Mouse (Mus musculus): ENCODE measurements at regions not wholly inside any gene's neighbourhood (a gene's known extent, or its start where the extent isn't known, plus 50 kb on each side); places are given as distances from the start of the nearest gene placed in this dataset.

DNA sequence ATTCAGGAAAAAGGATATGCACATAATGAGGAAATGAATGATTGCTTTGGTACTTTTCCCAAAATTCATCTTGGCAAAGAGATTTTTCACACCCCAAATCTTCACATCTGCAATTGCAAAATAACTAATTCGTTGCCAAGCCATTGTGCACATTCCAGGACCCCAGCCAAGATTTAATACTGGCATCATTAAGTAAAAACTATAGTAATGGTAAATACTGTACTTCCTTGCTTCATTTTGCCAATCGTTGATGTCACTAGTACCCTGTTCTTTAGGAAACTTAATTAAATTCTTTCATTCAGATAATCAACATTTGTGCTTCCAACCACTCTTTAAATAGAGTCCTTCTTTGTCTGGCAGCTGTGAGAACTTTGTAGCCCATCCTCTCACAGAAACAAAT is 303.6 kb downstream of the Arl4a start:
- DNase-seq, result no peak
- intact Hi-C loops (cut with DNase I), result no loop called here

GRCm38 (mm10) chr12:39731177-39731576 is 306.6 kb downstream of the Arl4a start:
- intact Hi-C loops (cut with DNase I), result no loop called here
- no peak for DNase-seq

- no peak for DNase-seq
- intact Hi-C loops (cut with DNase I), result no loop called here
These were observed 308.6 kb downstream of the Arl4a start for GRCm38 (mm10) chr12:39729255-39729654.

DNA sequence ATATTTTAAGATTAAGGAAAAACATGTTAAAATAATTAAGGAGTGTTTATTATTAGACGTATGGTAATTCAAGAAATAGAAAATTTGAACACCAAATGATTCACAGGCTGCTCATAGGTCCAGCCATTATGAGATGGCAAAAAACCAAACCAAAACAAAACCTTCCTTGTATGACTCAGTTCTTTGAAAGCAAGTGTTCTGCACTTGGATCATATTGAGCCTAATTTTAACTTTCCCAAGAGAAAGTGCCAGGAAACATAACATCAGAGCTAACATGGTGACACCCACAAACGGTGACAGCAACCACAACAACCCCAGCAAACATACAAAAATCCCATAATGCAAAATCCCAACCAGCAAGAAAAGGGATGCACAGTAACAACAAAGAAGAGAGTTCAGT is 313.7 kb downstream of the Arl4a start:
- intact Hi-C loops (cut with DNase I), result no loop called here
- no peak for DNase-seq

DNA sequence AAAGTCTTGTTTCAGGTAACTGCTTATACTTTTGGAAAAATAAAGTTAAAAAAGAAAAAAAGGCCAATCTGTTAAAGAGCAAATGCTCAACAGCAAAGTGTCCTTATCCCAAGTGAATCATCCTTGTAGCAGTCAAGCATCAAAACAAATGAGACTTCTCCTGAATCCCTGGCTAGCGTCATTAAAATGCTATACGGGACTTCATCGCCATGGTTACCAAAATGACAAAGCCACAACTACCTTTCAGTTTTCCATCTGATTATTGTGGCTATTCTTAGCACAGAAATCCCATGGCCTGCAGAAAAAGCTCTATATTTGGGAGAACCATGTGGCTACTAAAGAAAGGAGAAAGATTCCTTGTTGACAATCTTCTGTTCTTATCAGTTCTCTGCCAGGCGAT is 322.7 kb downstream of the Arl4a start:
- DNase-seq, result no peak
- intact Hi-C loops (cut with DNase I), result no loop called here

- no peak for DNase-seq
- intact Hi-C loops (cut with DNase I), result no loop called here
These were observed 323.5 kb downstream of the Arl4a start for GRCm38 (mm10) chr12:39714169-39714794.

DNA sequence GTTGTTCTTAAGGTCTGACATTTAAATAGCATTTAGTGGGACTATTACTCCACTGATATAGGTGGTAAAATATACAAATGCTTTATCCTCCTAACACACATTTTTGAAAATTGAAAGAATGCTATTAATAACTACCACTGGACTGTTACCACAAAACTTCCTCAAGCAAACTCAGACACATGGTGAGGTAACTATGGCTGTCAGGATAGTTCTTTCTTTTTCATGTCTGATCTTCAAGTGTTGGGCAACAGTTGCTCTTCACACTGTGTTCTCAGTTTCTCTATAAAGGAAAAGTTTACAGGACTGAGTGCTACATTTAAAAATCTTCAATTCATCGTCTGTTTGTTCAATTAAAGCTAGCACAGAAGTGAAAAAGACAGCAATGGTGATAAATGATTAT is 326.0 kb downstream of the Arl4a start:
- intact Hi-C loops (cut with DNase I), result no loop called here
- DNase-seq, result no peak

- intact Hi-C loops (cut with DNase I), result no loop called here
These were observed 328.0 kb downstream of the Arl4a start for GRCm38 (mm10) chr12:39709850-39710249.

GRCm38 (mm10) chr12:39697182-39697581 is 340.6 kb downstream of the Arl4a start:
- intact Hi-C loops (cut with DNase I), result no loop called here

More at GRCm38 (mm10) chr12:39709850-39710249, 328.0 kb downstream of the Arl4a start:
- no peak for DNase-seq

GRCm38 (mm10) chr12:39695322-39695721 is 342.5 kb downstream of the Arl4a start:
- DNase-seq, result no peak
- intact Hi-C loops (cut with DNase I), result no loop called here

More at GRCm38 (mm10) chr12:39697182-39697581, 340.6 kb downstream of the Arl4a start:
- DNase-seq, result no peak

DNA sequence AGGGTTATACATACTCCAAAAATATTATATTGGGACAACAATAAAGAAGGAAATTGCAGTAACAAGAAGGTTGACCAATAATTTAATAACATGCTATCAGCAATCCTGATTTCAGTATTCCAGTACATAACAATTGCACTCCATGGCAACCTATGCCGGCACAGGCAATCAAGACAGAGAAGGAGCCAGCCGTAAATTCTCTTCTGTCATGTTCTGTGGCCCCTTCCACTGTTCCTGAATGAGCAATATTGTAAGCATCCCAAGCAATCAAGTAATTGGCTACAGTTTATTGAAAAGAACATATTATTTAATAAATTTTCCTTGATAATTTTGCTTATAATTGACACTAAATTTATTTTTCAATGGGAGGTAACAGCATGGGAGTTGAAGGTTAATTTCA is 345.8 kb downstream of the Arl4a start:
- DNase-seq, result no peak
- intact Hi-C loops (cut with DNase I), result no loop called here

- DNase-seq, result no peak
- intact Hi-C loops (cut with DNase I), result no loop called here
These were observed 352.4 kb downstream of the Arl4a start for GRCm38 (mm10) chr12:39685399-39685798.

DNA sequence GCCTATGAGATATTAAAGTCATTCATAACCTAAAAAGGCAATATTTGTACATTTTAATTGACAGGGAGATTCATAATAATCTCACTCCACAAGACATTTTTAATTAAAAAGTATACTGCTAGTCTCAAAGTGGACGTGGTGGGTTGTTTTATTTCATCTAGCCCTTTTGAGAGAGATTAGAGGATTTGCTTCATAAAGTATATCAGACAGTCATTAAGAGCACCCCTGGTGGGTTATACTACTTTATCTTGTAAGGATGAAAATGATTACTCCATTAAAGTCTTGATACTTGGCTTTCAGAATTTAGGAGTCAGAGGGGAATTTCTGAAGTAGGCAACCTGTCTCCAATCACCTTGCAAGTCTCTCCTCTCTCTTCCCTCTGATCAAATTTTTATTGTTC is 355.7 kb downstream of the Arl4a start:
- no peak for DNase-seq
- intact Hi-C loops (cut with DNase I), result no loop called here

DNA sequence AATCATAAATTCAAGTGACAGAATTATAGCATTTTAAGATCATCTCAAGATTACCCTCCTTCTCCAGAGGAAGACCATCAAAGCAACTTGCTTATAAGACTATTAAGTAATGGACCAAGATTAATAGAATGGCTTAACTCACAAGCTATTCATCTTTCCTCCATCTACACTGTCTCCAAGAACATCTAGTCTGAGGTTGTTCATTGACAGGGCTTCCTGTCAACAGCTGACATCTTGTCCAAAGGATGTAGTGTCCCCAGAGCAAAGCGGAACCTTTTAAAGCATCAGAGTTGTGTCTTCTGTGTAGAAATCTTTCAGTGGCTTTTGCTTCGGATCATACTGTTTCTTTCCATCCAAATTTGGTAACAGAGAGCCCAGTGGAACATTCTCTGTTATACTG is 362.2 kb downstream of the Arl4a start:
- no peak for DNase-seq
- intact Hi-C loops (cut with DNase I), result no loop called here

- DNase-seq, result no peak
- intact Hi-C loops (cut with DNase I), result loop anchor here (2.0 to 10.0 kb wide), 2 partner anchors 157 to 287 kb away; no protein-coding TSS in a partner anchor
These were observed 370.1 kb downstream of the Arl4a start for GRCm38 (mm10) chr12:39667701-39668100.

- intact Hi-C loops (cut with DNase I), result loop anchor here (1.0 to 10.0 kb wide), 2 partner anchors 289 to 375 kb away; no protein-coding TSS in a partner anchor
These were observed 372.4 kb downstream of the Arl4a start for GRCm38 (mm10) chr12:39665448-39665847.

DNA sequence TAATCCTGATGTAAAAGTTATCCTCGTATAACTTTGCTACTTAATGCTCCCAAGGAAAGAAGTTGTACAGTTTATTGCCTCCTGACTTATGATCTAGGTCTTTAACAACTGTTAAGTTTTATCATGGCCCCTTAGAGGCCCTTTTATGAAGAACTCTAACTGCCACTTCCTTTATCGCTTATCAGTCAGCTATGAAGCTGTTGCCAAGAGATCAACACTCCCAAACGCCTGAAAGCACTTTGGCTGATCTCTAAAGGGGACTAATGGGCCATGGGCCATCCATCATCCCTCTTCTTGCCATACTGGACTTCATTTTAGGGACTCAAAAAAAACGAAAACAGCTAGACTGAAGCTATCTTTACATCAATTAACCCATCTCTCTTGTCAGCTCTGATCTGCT is 377.4 kb downstream of the Arl4a start:
- intact Hi-C loops (cut with DNase I), result loop anchor here (10.0 kb wide), 1 partner anchor 294 kb away; no protein-coding TSS in a partner anchor
- DNase-seq, result no peak

More at GRCm38 (mm10) chr12:39665448-39665847, 372.4 kb downstream of the Arl4a start:
- DNase-seq, result peak; percentile 49 to 69

- no peak for DNase-seq
- intact Hi-C loops (cut with DNase I), result no loop called here
These were observed 381.2 kb downstream of the Arl4a start for GRCm38 (mm10) chr12:39656606-39657005.

- intact Hi-C loops (cut with DNase I), result no loop called here
- DNase-seq, result no peak
These were observed 388.9 kb downstream of the Arl4a start for GRCm38 (mm10) chr12:39648952-39649351.

DNA sequence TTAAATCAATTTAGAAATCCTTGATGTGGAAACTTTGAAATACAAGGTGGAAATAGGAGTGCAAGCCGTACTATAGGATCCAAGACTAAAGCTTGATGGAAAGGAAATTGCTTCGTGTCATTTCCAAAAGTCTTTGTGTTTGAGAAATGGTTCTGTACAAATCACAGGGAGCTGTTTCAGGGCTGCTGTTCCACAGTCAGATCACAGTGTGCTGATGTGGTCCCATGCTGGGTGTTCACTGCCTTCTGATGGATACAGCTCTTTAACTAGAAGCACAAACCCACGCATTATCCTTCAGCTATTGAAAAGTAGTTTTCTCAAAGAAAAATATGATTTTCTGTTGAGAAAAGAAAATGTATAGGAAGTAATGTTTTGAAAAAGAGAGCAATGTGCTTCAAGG is 391.3 kb downstream of the Arl4a start:
- intact Hi-C loops (cut with DNase I), result no loop called here
- no peak for DNase-seq

- DNase-seq, result no peak
- intact Hi-C loops (cut with DNase I), result no loop called here
These were observed 392.2 kb downstream of the Arl4a start for GRCm38 (mm10) chr12:39645581-39645980.

- intact Hi-C loops (cut with DNase I), result no loop called here
- DNase-seq, result no peak
These were observed 398.6 kb downstream of the Arl4a start for GRCm38 (mm10) chr12:39639246-39639645.

GRCm38 (mm10) chr12:39634337-39634736 is 403.5 kb downstream of the Arl4a start:
- intact Hi-C loops (cut with DNase I), result no loop called here
- DNase-seq, result no peak

Measured in heart, postnatal 10 days (tissue).